Mouse (Mus musculus): ENCODE results near the gene Hmgcs2. TPM values are rescaled to one million over a fixed set of nuclear protein-coding genes. Genes with fewer than 3 reads are reported as not detected.
A peak's percentile ranks its signal among the peaks of the same experiment; 100 is the strongest.
"Not testable (repeated sequence)": the region's sequence is repeated elsewhere in the genome, so short reads cannot be mapped to it uniquely, and the experiment has no call there.

The Hmgcs2 gene
- polyA plus RNA-seq, 1 experiment = not detected

GRCm38 (mm10) chr3:98338584-98339041, 58.4 kb downstream of the Hmgcs2 start:
- H3K4me3 ChIP-seq (ENCODE audit: low read depth, low read length) = peak overlapping the region; percentile 99
- H3K9ac ChIP-seq (ENCODE audit: low read depth, poor library complexity, severe bottlenecking) = peak overlapping the region; percentile 91
- H3K36me3 ChIP-seq (ENCODE audit: control insufficient read depth, insufficient read depth, low read length, poor library complexity, severe bottlenecking) = peaks cover 9% of the 10 kb centered on the region
- peaks cover 6% of the 10 kb centered on the region for H3K4me1 ChIP-seq (ENCODE audit: control insufficient read depth, insufficient read depth, low read length)
- no peaks in the 10 kb centered on the region for H3K9me3 ChIP-seq (replicated peaks; ENCODE audit: control insufficient read depth, insufficient read depth, low read length, poor library complexity, severe bottlenecking)
- TF ChIP-seq EP300 (IDR thresholded peaks at IDR 0.05; ENCODE audit: insufficient read depth, low read depth, low read length) = no peak
- TF ChIP-seq POLR2A (IDR thresholded peaks at IDR 0.05; ENCODE audit: insufficient read depth, low read length) = no peak
- TF ChIP-seq CTCF (IDR thresholded peaks at IDR 0.05; ENCODE audit: low read depth, low read length) = no peak
- no peak overlapping the region for H3K27ac ChIP-seq (ENCODE audit: insufficient read depth, low read length)
- no peaks in the 10 kb centered on the region for H3K27me3 ChIP-seq (ENCODE audit: control insufficient read depth, insufficient read depth, low read length, poor library complexity, severe bottlenecking)

GRCm38 (mm10) chr3:98339097-98339705, 59.0 kb downstream of the Hmgcs2 start:
- Histone ChIP-seq H3K4me1 (ENCODE audit: control insufficient read depth, insufficient read depth, low read length) (peaks cover 6% of the 10 kb centered on the region), H3K4me3 (ENCODE audit: low read depth, low read length) (peak overlapping the region; percentile 99), H3K9ac (ENCODE audit: low read depth, poor library complexity, severe bottlenecking) (peak overlapping the region; percentile 91), H3K36me3 (ENCODE audit: control insufficient read depth, insufficient read depth, low read length, poor library complexity, severe bottlenecking) (peaks cover 5% of the 10 kb centered on the region), H3K27me3 (ENCODE audit: control insufficient read depth, insufficient read depth, low read length, poor library complexity, severe bottlenecking) (no peaks in the 10 kb centered on the region), H3K27ac (ENCODE audit: insufficient read depth, low read length) (no peak overlapping the region), H3K9me3 (replicated peaks; ENCODE audit: control insufficient read depth, insufficient read depth, low read length, poor library complexity, severe bottlenecking) (no peaks in the 10 kb centered on the region)
- TF ChIP-seq EP300 (IDR thresholded peaks at IDR 0.05; ENCODE audit: insufficient read depth, low read depth, low read length) (no peak), CTCF (IDR thresholded peaks at IDR 0.05; ENCODE audit: low read depth, low read length) (no peak), POLR2A (IDR thresholded peaks at IDR 0.05; ENCODE audit: insufficient read depth, low read length) (no peak)

- not testable (repeated sequence) for H3K27ac ChIP-seq (ENCODE audit: insufficient read depth, low read length); H3K36me3 ChIP-seq (ENCODE audit: control insufficient read depth, insufficient read depth, low read length, poor library complexity, severe bottlenecking); H3K27me3 ChIP-seq (ENCODE audit: control insufficient read depth, insufficient read depth, low read length, poor library complexity, severe bottlenecking); H3K9me3 ChIP-seq (replicated peaks; ENCODE audit: control insufficient read depth, insufficient read depth, low read length, poor library complexity, severe bottlenecking); H3K4me1 ChIP-seq (ENCODE audit: control insufficient read depth, insufficient read depth, low read length)
- peak within 1 kb of the TSS; percentile 99 for H3K4me3 ChIP-seq (ENCODE audit: low read depth, low read length)
- H3K9ac ChIP-seq (ENCODE audit: low read depth, poor library complexity, severe bottlenecking) = peak within 1 kb of the TSS; percentile 91
Measured at GRCm38 (mm10) chr3:98339706-98340109, 59.5 kb downstream of the Hmgcs2 start, which contains the start of gene Phgdh. Gene Phgdh (minus strand): TSS chr3:98339990.

- no peak for TF ChIP-seq CTCF (IDR thresholded peaks at IDR 0.05; ENCODE audit: low read depth, low read length)
- no peak for TF ChIP-seq POLR2A (IDR thresholded peaks at IDR 0.05; ENCODE audit: insufficient read depth, low read length)
- TF ChIP-seq EP300 (IDR thresholded peaks at IDR 0.05; ENCODE audit: insufficient read depth, low read depth, low read length) = no peak
- Histone ChIP-seq H3K4me1 (ENCODE audit: control insufficient read depth, insufficient read depth, low read length) (peaks cover 1% of the 10 kb centered on the region), H3K9me3 (replicated peaks; ENCODE audit: control insufficient read depth, insufficient read depth, low read length, poor library complexity, severe bottlenecking) (no peaks in the 10 kb centered on the region), H3K27me3 (ENCODE audit: control insufficient read depth, insufficient read depth, low read length, poor library complexity, severe bottlenecking) (no peaks in the 10 kb centered on the region), H3K4me3 (ENCODE audit: low read depth, low read length) (no peak overlapping the region), H3K9ac (ENCODE audit: low read depth, poor library complexity, severe bottlenecking) (no peak overlapping the region), H3K36me3 (ENCODE audit: control insufficient read depth, insufficient read depth, low read length, poor library complexity, severe bottlenecking) (no peaks in the 10 kb centered on the region), H3K27ac (ENCODE audit: insufficient read depth, low read length) (no peak overlapping the region)
Measured at GRCm38 (mm10) chr3:98340818-98341594, 60.8 kb downstream of the Hmgcs2 start.

GRCm38 (mm10) chr3:98343235-98343634, 63.0 kb downstream of the Hmgcs2 start:
- TF ChIP-seq CTCF (IDR thresholded peaks at IDR 0.05; ENCODE audit: low read depth, low read length) (no peak), POLR2A (IDR thresholded peaks at IDR 0.05; ENCODE audit: insufficient read depth, low read length) (no peak), EP300 (IDR thresholded peaks at IDR 0.05; ENCODE audit: insufficient read depth, low read depth, low read length) (no peak)

GRCm38 (mm10) chr3:98348106-98348505, 67.9 kb downstream of the Hmgcs2 start:
- H3K27ac ChIP-seq (ENCODE audit: insufficient read depth, low read length) = peak overlapping the region; percentile 94
- no peaks in the 10 kb centered on the region for H3K36me3 ChIP-seq (ENCODE audit: control insufficient read depth, insufficient read depth, low read length, poor library complexity, severe bottlenecking)
- H3K9me3 ChIP-seq (replicated peaks; ENCODE audit: control insufficient read depth, insufficient read depth, low read length, poor library complexity, severe bottlenecking) = no peaks in the 10 kb centered on the region
- H3K27me3 ChIP-seq (ENCODE audit: control insufficient read depth, insufficient read depth, low read length, poor library complexity, severe bottlenecking) = no peaks in the 10 kb centered on the region
- peaks cover 6% of the 10 kb centered on the region for H3K4me1 ChIP-seq (ENCODE audit: control insufficient read depth, insufficient read depth, low read length)
- H3K9ac ChIP-seq (ENCODE audit: low read depth, poor library complexity, severe bottlenecking) = no peak overlapping the region; the same call in 1 of the 2 replicates
- no peak overlapping the region for H3K4me3 ChIP-seq (ENCODE audit: low read depth, low read length)
- no peak for TF ChIP-seq POLR2A (IDR thresholded peaks at IDR 0.05; ENCODE audit: insufficient read depth, low read length)

More at GRCm38 (mm10) chr3:98343235-98343634, 63.0 kb downstream of the Hmgcs2 start:
- Histone ChIP-seq H3K27ac (ENCODE audit: insufficient read depth, low read length) (no peak overlapping the region), H3K4me3 (ENCODE audit: low read depth, low read length) (no peak overlapping the region), H3K9me3 (replicated peaks; ENCODE audit: control insufficient read depth, insufficient read depth, low read length, poor library complexity, severe bottlenecking) (no peaks in the 10 kb centered on the region), H3K4me1 (ENCODE audit: control insufficient read depth, insufficient read depth, low read length) (peaks cover 2% of the 10 kb centered on the region), H3K36me3 (ENCODE audit: control insufficient read depth, insufficient read depth, low read length, poor library complexity, severe bottlenecking) (no peaks in the 10 kb centered on the region), H3K27me3 (ENCODE audit: control insufficient read depth, insufficient read depth, low read length, poor library complexity, severe bottlenecking) (no peaks in the 10 kb centered on the region), H3K9ac (ENCODE audit: low read depth, poor library complexity, severe bottlenecking) (no peak overlapping the region)

Data from ES-Bruce4 (cell line).